ENCODE assay signal across 8 mouse cellular contexts in the genomic region with DNA sequence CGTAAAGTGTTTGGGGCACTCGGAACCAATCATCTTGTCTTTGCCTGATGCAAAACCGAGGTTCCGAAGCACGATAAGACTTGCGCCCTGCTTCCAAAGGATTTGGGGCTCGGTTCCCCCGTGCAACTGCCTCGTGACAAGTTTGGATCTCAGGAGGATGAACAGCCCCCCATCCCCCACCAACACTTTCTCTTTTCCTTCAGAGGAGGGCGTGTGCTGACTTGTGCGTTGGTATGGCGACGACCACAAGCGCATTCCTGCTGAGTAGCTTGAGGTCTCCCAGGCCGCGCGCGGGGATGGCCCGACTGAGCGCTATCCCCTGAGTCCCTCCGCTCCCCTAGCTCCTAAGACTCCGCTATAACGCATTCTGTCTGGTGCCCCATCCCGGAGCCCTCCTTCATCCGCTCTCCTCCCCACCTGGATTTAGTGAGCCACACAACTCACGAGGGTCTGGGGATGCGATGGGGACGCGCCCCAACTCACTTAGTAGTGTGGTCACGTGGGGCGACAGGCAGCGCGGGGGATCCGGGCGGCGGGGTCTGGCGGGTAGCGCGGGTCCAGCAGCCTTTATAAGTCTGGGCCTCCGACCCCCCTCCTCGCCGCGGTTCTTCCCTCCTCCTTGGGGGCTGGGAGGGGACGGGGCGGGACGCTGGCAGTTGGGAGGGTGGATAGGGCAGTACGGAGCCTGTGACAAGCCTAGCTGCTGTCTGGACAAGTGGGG. TPM values are rescaled to one million over a fixed set of nuclear protein-coding genes. Genes with fewer than 3 reads are reported as not detected.
DNase-seq lines count a peak whose midpoint lies in the region; ATAC-seq and TF ChIP-seq lines count a peak whose summit lies in the region.

A gene (minus strand): TSS at position 611 of the 721 bp plus-strand sequence.

- no peaks in the 10 kb centered on the region for H3K9me3 ChIP-seq in kidney, embryonic 14.5 days (ENCODE audit: control insufficient read depth, low read length)
- no peaks in the 10 kb centered on the region for H3K9me3 ChIP-seq in forebrain, embryonic 16.5 days (ENCODE audit: control insufficient read depth, low read length)
- H3K9me3 ChIP-seq in hindbrain, embryonic 11.5 days (ENCODE audit: control insufficient read depth, low read length) = no peaks in the 10 kb centered on the region
- no peaks in the 10 kb centered on the region for H3K9me3 ChIP-seq in stomach, postnatal 0 days (ENCODE audit: control insufficient read depth, low read length)

- no peak within 1 kb of the TSS for H3K27ac ChIP-seq in kidney, embryonic 14.5 days (ENCODE audit: low read depth, low read length)
- H3K27ac ChIP-seq in forebrain, embryonic 16.5 days (ENCODE audit: low read length) = no peak within 1 kb of the TSS
- peak within 1 kb of the TSS; percentile 25; the same call in 1 of the 2 replicates for H3K27ac ChIP-seq in hindbrain, embryonic 11.5 days (ENCODE audit: low read depth, low read length)
- peak within 1 kb of the TSS; percentile 78 for H3K27ac ChIP-seq in stomach, postnatal 0 days (replicated peaks)

- peak within 1 kb of the TSS; percentile 52 for H3K9ac ChIP-seq in kidney, embryonic 14.5 days (ENCODE audit: low read depth, low read length)
- peak within 1 kb of the TSS; percentile 44 for H3K9ac ChIP-seq in forebrain, embryonic 16.5 days (replicated peaks; ENCODE audit: low read depth, low read length)
- H3K9ac ChIP-seq in hindbrain, embryonic 11.5 days (ENCODE audit: low read depth, low read length) = peak within 1 kb of the TSS; percentile 40
- H3K9ac ChIP-seq in stomach, postnatal 0 days (ENCODE audit: low read length) = peak within 1 kb of the TSS; percentile 62

- WGBS in kidney, embryonic 14.5 days = 1% methylated on average over 47 of the region's 47 CpGs
- WGBS in forebrain, embryonic 16.5 days = under 1% methylated on average over 44 of the region's 47 CpGs
- under 1% methylated on average over 37 of the region's 47 CpGs for WGBS in hindbrain, embryonic 11.5 days
- WGBS in stomach, postnatal 0 days = under 1% methylated on average over 41 of the region's 47 CpGs

- H3K4me3 ChIP-seq in kidney, embryonic 14.5 days (ENCODE audit: low read length) = peak within 1 kb of the TSS; percentile 56
- H3K4me3 ChIP-seq in forebrain, embryonic 16.5 days (replicated peaks; ENCODE audit: low read length) = peak within 1 kb of the TSS; percentile 45
- peak within 1 kb of the TSS; percentile 41 for H3K4me3 ChIP-seq in hindbrain, embryonic 11.5 days (ENCODE audit: low read depth, low read length)
- peak within 1 kb of the TSS; percentile 54 for H3K4me3 ChIP-seq in stomach, postnatal 0 days (ENCODE audit: low read depth, low read length)

- peaks cover 46% of the 10 kb centered on the region for H3K4me1 ChIP-seq in kidney, embryonic 14.5 days (ENCODE audit: control insufficient read depth, insufficient read depth, low read length)
- H3K4me1 ChIP-seq in forebrain, embryonic 16.5 days (replicated peaks; ENCODE audit: control insufficient read depth, insufficient read depth, low read length) = peaks cover 19% of the 10 kb centered on the region
- H3K4me1 ChIP-seq in hindbrain, embryonic 11.5 days (replicated peaks; ENCODE audit: control insufficient read depth, insufficient read depth, low read length) = peaks cover 3% of the 10 kb centered on the region; the same call in 1 of the 2 replicates
- peaks cover 8% of the 10 kb centered on the region; the same call in 1 of the 2 replicates for H3K4me1 ChIP-seq in stomach, postnatal 0 days (replicated peaks; ENCODE audit: control insufficient read depth, insufficient read depth)

- peak within 1 kb of the TSS; percentile 92 for H3K4me2 ChIP-seq in kidney, embryonic 14.5 days (replicated peaks; ENCODE audit: low read depth, low read length)
- peak within 1 kb of the TSS; percentile 67 for H3K4me2 ChIP-seq in forebrain, embryonic 16.5 days (ENCODE audit: low read length)
- H3K4me2 ChIP-seq in hindbrain, embryonic 11.5 days (replicated peaks; ENCODE audit: low read depth, low read length) = peak within 1 kb of the TSS; percentile 92
- H3K4me2 ChIP-seq in stomach, postnatal 0 days (replicated peaks; ENCODE audit: low read depth) = peak within 1 kb of the TSS; percentile 82

- TF ChIP-seq EP300 in stomach, postnatal 0 days (optimal IDR thresholded peaks at IDR 0.05) = no peak

- DNase-seq in kidney, adult 9 months = no peak
- peak; percentile 53 for DNase-seq in adrenal gland, postnatal 10 days
- peak; percentile 82 for DNase-seq in hindbrain, embryonic 11.5 days (ENCODE audit: low spot score)
- DNase-seq in left cerebral cortex, postnatal 36 days (ENCODE audit: low spot score in 2 of 2) = peak in 1 of 2 experiments; percentile 31
- peak; percentile 48 for DNase-seq in stomach, postnatal 0 days (ENCODE audit: low spot score)

- ATAC-seq in kidney, embryonic 14.5 days (ENCODE audit: low FRiP score, low TSS enrichment) = peak; percentile 60; the same call in 1 of the 2 replicates
- ATAC-seq in forebrain, embryonic 16.5 days = peak; percentile 62
- ATAC-seq in hindbrain, embryonic 11.5 days (ENCODE audit: low FRiP score) = peak; percentile 86
- ATAC-seq in megakaryocyte progenitor cell, adult 5-6 weeks (replicated peaks; ENCODE audit: poor library complexity) = peak; percentile 62
- peak; percentile 55; the same call in 1 of the 2 replicates for ATAC-seq in stomach, postnatal 0 days (ENCODE audit: low FRiP score, low TSS enrichment)

- no peaks in the 10 kb centered on the region for H3K36me3 ChIP-seq in kidney, embryonic 14.5 days (ENCODE audit: control insufficient read depth, insufficient read depth, low read length)
- no peaks in the 10 kb centered on the region for H3K36me3 ChIP-seq in forebrain, embryonic 16.5 days (ENCODE audit: control insufficient read depth, insufficient read depth)
- H3K36me3 ChIP-seq in hindbrain, embryonic 11.5 days (ENCODE audit: control insufficient read depth, insufficient read depth, low read length) = no peaks in the 10 kb centered on the region
- H3K36me3 ChIP-seq in stomach, postnatal 0 days (ENCODE audit: control insufficient read depth, insufficient read depth, low read length) = no peaks in the 10 kb centered on the region

- H3K27me3 ChIP-seq in kidney, embryonic 14.5 days (ENCODE audit: control insufficient read depth, insufficient read depth, low read length) = peaks cover 24% of the 10 kb centered on the region
- H3K27me3 ChIP-seq in forebrain, embryonic 16.5 days (replicated peaks; ENCODE audit: control insufficient read depth, insufficient read depth, low read length) = peaks cover 24% of the 10 kb centered on the region
- peaks cover 11% of the 10 kb centered on the region for H3K27me3 ChIP-seq in hindbrain, embryonic 11.5 days (ENCODE audit: control insufficient read depth, insufficient read depth, low read length)
- H3K27me3 ChIP-seq in stomach, postnatal 0 days (ENCODE audit: control insufficient read depth, insufficient read depth, low read length) = no peaks in the 10 kb centered on the region

- intact Hi-C loops in left cerebral cortex, postnatal 36 days (cut with DNase I) = no loop called here

- no peak for TF ChIP-seq CTCF in stomach, postnatal 0 days (IDR thresholded peaks at IDR 0.05; ENCODE audit: low read depth)

RNA-seq across cellular contexts. Expression of the gene that starts here (rescaled TPM):
- 25.7 and 34.6 TPM in 2 replicates for polyA plus RNA-seq in kidney, embryonic 14.5 days (2014; fragmentation: Nextera tagmentation; extraction: Ambion mirVana)
- 10 to 100 TPM; 31.5 to 36.6 TPM for total RNA-seq in adrenal gland, postnatal 10 days (2021)
- polyA plus RNA-seq in forebrain, embryonic 16.5 days (2015; fragmentation: Nextera tagmentation; extraction: Ambion mirVana) = 45.7 and 63.9 TPM in 2 replicates
- 62.2 and 67.6 TPM in 2 replicates for polyA plus RNA-seq in hindbrain, embryonic 11.5 days (2014; fragmentation: Nextera tagmentation; extraction: Ambion mirVana)
- total RNA-seq in left cerebral cortex, postnatal 36 days (2021) = 10 to 100 TPM; 81.9 to 86.4 TPM
- total RNA-seq in megakaryocyte progenitor cell, adult 5-6 weeks (2015) = 0.10 TPM in 1 of 2 replicates, not detected in the other
- not detected in 2 replicates for total RNA-seq in megakaryocyte progenitor cell, adult 5-6 weeks (2017)
- polyA plus RNA-seq in stomach, postnatal 0 days (2015; fragmentation: Nextera tagmentation; extraction: Ambion mirVana) = 42.7 and 44.2 TPM in 2 replicates

Comparison
In these comparisons a context has a peak if more than half of its experiments do, and no peak if none do; other contexts are left out.
1. RNA of the gene that starts here (total RNA-seq): 81.9 to 86.4 TPM in left cerebral cortex, postnatal 36 days and 31.5 to 36.6 TPM in adrenal gland, postnatal 10 days; 0.10 TPM in megakaryocyte progenitor cell, adult 5-6 weeks; every median in the first group is over 10 times any median in the second.
2. Peak in ATAC-seq in megakaryocyte progenitor cell, adult 5-6 weeks; RNA of the gene not detected or under 1 TPM.
3. H3K27ac ChIP-seq: peak in hindbrain, embryonic 11.5 days (single experiment) and stomach, postnatal 0 days (single experiment); none in kidney, embryonic 14.5 days (single experiment) and forebrain, embryonic 16.5 days (single experiment).
4. Peak in every context shown above with its lines, with median percentiles within 50 percentile points of each other: ATAC-seq, H3K4me2 ChIP-seq, H3K4me3 ChIP-seq and H3K9ac ChIP-seq.